Mouse (Mus musculus) forebrain, postnatal 0 days (tissue): Measurements from ENCODE around the gene Zfp266. TPM values are rescaled to one million over a fixed set of nuclear protein-coding genes. Genes with fewer than 3 reads are reported as not detected.

Experiments
- ATAC-seq: fragments of 200-750 bp; cut with Nextera tagmentation; 2 replicates; pipeline ENCODE4 v1.8.0; 2017; ENCODE audit warnings: mild to moderate bottlenecking, moderate library complexity
- DNase-seq: peaks from one replicate; pipeline ENCODE4 v3.0.0-alpha.2; 2015
- H3K27ac ChIP-seq: fragments of 300-500 bp; sonication (generic); 2 replicates; pipeline ENCODE4 v1.5.1; 2014; ENCODE audit warnings: low read depth, mild to moderate bottlenecking, antibody characterized with exemption, low read length, moderate library complexity, mixed read lengths
- H3K27me3 ChIP-seq: fragments of 300-500 bp; sonication (generic); 2 replicates; pipeline ENCODE4 v1.6.1; 2014; ENCODE audit warnings: mild to moderate bottlenecking, low read length, mixed read lengths; ENCODE audit not compliant: insufficient read depth
- H3K36me3 ChIP-seq: fragments of 300-500 bp; sonication (generic); 2 replicates; pipeline ENCODE4 v1.6.1; 2014; ENCODE audit warnings: mild to moderate bottlenecking, moderate library complexity; ENCODE audit not compliant: insufficient read depth
- H3K4me1 ChIP-seq: fragments of 300-500 bp; sonication (generic); 2 replicates; pipeline ENCODE4 v1.6.1; 2014; ENCODE audit warnings: antibody characterized with exemption; ENCODE audit not compliant: insufficient read depth
- H3K4me2 ChIP-seq: fragments of 300-500 bp; sonication (generic); 2 replicates; pipeline ENCODE4 v1.6.1; 2014; ENCODE audit warnings: low read depth, mild to moderate bottlenecking, moderate library complexity
- H3K4me3 ChIP-seq: fragments of 300-500 bp; sonication (generic); 2 replicates; pipeline ENCODE4 v1.5.1; 2014; ENCODE audit warnings: low read depth, low read length, mixed read lengths
- H3K9ac ChIP-seq: fragments of 300-500 bp; sonication (generic); 2 replicates; pipeline ENCODE4 v1.6.1; 2014; ENCODE audit warnings: mild to moderate bottlenecking
- H3K9me3 ChIP-seq: fragments of 300-500 bp; sonication (generic); 2 replicates; pipeline ENCODE4 v1.6.1; 2016; ENCODE audit warnings: low read length
- CTCF ChIP-seq: sonication (generic); IDR thresholded peaks from 2 replicates; pipeline ENCODE4 v1.5.1; 2016; ENCODE audit warnings: antibody characterized with exemption, control low read depth, low read depth
- WGBS: fragments of 180-500 bp; shearing (Covaris S2); extraction: QIAGEN DNeasy Blood & Tissue Kit; methylation state at CpG from one replicate; pipeline ENCODE4 v1.1.7; 2014; 5-methylcytosine and 5-hydroxymethylcytosine counted together
- polyA plus RNA-seq: library from polyadenylated mRNA; unstranded; fragments of >200 nt; fragmentation: Nextera tagmentation; extraction: Ambion mirVana; gene quantifications from 2 replicates; pipeline ENCODE4 v1.2.1, GENCODE M21; 2015
- total RNA-seq: library from RNA; depleted of rRNA; stranded (reverse); fragments of >200 nt; gene quantifications from 2 replicates; pipeline ENCODE4 v1.2.3, GENCODE M21; 2014

Zfp266 gene
- total and polyA plus RNA-seq, 2 experiments from 2014 or later, result 57.1 to 156 TPM

DNA sequence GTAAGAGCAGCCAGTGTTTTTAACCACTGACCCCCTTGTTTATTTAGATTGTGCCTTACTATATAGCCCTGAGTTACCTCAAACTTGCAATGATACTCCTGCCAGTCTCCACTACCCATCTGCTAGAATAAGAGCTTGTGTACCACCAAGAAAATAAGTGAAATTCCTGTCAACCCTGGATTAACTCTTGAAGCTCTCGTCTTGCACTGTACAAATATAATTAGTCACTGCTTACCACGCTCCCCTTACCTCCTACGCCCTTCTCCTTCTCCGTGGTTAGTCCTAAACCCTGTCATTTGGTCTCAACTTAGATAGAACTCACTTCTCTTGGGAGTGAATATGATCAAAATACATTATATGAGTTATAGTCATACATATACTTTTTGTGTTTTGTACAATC, 2.5 kb downstream of the Zfp266 start:
- H3K27ac ChIP-seq, result no peak overlapping the region
- no peak for ATAC-seq
- no peak for DNase-seq
- no peak overlapping the region for H3K9ac ChIP-seq
- no peak for TF ChIP-seq CTCF
- no peak overlapping the region for H3K4me3 ChIP-seq
- peaks cover 26% of the 10 kb centered on the region for H3K36me3 ChIP-seq
- H3K4me2 ChIP-seq, result no peak overlapping the region; the same call in 1 of the 2 replicates
- H3K27me3 ChIP-seq, result no peaks in the 10 kb centered on the region
- peaks cover 26% of the 10 kb centered on the region for H3K4me1 ChIP-seq
- WGBS, result 86% methylated on average over 4 of the region's 4 CpGs
- no peaks in the 10 kb centered on the region for H3K9me3 ChIP-seq

DNA sequence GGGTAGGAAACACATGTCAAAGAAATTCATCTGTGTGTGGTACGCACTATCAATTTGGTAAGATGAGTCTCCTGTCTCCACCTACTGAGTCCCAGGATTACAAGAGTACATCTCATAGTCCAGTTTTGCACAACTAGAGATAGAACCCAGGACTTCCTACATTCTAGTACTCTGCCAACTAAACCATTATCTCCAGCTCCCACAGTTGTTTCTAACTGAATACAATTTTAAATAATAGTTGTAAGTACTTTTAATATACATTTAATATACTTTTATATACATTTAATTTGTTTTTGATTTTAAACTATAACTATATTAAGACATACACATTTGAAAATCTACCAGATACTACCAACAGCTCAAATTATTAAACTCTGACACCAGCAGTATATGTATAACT, 3.5 kb downstream of the Zfp266 start:
- Histone ChIP-seq H3K4me3 (no peak overlapping the region), H3K4me2 (no peak overlapping the region), H3K27me3 (no peaks in the 10 kb centered on the region), H3K9me3 (no peaks in the 10 kb centered on the region), H3K9ac (no peak overlapping the region), H3K4me1 (peaks cover 26% of the 10 kb centered on the region), H3K27ac (no peak overlapping the region), H3K36me3 (peaks cover 29% of the 10 kb centered on the region)
- WGBS, result 95% methylated on average over 1 of the region's 1 CpGs
- TF ChIP-seq CTCF, result no peak
- ATAC-seq (no peak), DNase-seq (no peak)

DNA sequence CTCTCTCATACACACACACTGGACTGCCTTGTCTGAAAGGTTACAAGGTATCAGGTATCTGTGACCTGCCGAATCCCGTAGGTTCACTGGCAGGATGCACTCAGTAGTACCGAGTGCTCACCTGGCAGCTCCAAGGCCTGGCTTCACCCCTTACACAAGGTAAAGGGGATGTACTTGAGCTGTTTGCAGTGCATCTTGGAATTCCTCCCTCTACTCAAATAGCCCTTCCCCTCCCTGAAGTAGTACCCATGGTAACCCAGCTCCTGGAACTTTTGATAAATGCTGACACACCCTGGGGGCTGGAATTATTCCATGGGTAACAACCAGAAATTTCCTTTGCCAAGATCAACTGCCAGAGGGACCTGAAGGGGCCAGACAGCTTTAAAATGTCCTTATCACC, 7.2 kb downstream of the Zfp266 start:
- Histone ChIP-seq H3K4me3 (no peak overlapping the region), H3K9ac (no peak overlapping the region), H3K4me1 (peaks cover 10% of the 10 kb centered on the region), H3K27ac (no peak overlapping the region), H3K36me3 (peaks cover 35% of the 10 kb centered on the region), H3K9me3 (no peaks in the 10 kb centered on the region), H3K27me3 (no peaks in the 10 kb centered on the region), H3K4me2 (no peak overlapping the region)
- TF ChIP-seq CTCF, result no peak
- 94% methylated on average over 3 of the region's 3 CpGs for WGBS
- no peak for DNase-seq
- no peak for ATAC-seq

DNA sequence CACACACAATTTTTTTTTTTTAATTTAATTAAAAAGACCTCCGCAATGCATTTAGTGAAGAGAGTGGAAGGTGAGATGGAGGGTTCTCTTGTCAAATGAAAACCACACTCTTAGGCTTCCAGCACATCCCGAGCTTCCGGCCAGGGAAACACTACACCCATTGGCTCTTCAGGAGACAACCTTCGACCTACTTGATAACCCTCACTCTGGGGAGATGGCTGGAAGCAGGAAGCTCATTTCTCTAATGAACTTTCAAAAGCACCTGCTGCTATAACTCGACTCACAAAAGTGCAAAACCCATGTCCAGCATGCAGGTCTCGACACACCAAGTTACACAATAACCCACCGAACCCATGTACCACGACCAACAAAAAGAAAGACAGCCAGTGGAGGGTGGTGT, 8.5 kb downstream of the Zfp266 start:
- Histone ChIP-seq H3K4me2 (no peak overlapping the region), H3K27me3 (no peaks in the 10 kb centered on the region), H3K4me3 (no peak overlapping the region), H3K9me3 (no peaks in the 10 kb centered on the region), H3K4me1 (no peaks in the 10 kb centered on the region), H3K36me3 (peaks cover 31% of the 10 kb centered on the region), H3K27ac (no peak overlapping the region), H3K9ac (no peak overlapping the region)
- DNase-seq, result no peak
- WGBS, result 88% methylated on average over 8 of the region's 8 CpGs
- ATAC-seq, result no peak
- TF ChIP-seq CTCF, result no peak

DNA sequence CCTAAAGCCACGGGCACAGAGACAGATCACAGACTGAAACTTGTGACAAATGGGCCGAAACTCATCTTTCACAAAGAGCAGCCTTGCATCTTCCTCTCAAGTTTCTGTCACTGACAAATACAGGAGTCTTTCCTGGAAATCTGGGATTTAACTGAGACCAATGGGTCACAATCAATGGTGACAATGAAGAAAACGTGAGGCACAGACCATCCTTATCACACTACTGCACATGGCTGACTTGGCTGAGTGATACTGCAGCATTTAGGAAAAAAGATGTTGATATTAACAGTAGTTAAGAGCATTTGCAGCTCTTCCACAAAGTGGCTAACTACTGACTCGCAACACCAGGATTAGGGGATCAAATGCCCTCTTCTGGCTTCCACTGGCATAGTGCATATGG, 9.6 kb downstream of the Zfp266 start:
- no peak for TF ChIP-seq CTCF
- no peak overlapping the region for H3K4me3 ChIP-seq
- WGBS, result 86% methylated on average over 4 of the region's 4 CpGs
- H3K27ac ChIP-seq, result no peak overlapping the region
- H3K9ac ChIP-seq, result no peak overlapping the region
- H3K27me3 ChIP-seq, result no peaks in the 10 kb centered on the region
- H3K9me3 ChIP-seq, result no peaks in the 10 kb centered on the region
- ATAC-seq (no peak), DNase-seq (no peak)
- no peak overlapping the region for H3K4me2 ChIP-seq
- H3K36me3 ChIP-seq, result peaks cover 40% of the 10 kb centered on the region
- no peaks in the 10 kb centered on the region for H3K4me1 ChIP-seq

DNA sequence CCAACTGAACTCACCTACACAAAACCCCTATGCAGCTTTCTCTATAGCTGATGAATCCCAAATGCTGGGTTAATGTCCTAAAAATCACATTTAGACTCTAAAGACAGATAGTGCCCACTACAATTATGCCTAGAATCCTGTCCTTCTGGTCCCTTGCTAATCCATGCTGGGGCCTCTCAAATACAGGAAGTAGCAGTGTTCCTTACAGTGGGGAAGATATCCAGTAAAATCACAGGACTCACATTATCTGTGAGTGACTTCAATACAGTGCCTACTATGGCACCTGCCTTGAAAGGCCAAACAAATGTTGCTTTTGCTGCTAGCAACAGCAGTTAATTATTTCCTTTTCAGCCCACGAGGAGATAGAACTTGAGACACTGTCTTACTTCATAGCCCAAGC, 10.9 kb downstream of the Zfp266 start:
- no peaks in the 10 kb centered on the region for H3K9me3 ChIP-seq
- WGBS, result 58% methylated on average over 1 of the region's 1 CpGs
- DNase-seq (no peak), ATAC-seq (no peak)
- no peak overlapping the region for H3K4me3 ChIP-seq
- no peak overlapping the region for H3K27ac ChIP-seq
- no peaks in the 10 kb centered on the region for H3K4me1 ChIP-seq
- no peak overlapping the region for H3K9ac ChIP-seq
- no peaks in the 10 kb centered on the region for H3K27me3 ChIP-seq
- peaks cover 43% of the 10 kb centered on the region for H3K36me3 ChIP-seq
- no peak for TF ChIP-seq CTCF
- no peak overlapping the region for H3K4me2 ChIP-seq

DNA sequence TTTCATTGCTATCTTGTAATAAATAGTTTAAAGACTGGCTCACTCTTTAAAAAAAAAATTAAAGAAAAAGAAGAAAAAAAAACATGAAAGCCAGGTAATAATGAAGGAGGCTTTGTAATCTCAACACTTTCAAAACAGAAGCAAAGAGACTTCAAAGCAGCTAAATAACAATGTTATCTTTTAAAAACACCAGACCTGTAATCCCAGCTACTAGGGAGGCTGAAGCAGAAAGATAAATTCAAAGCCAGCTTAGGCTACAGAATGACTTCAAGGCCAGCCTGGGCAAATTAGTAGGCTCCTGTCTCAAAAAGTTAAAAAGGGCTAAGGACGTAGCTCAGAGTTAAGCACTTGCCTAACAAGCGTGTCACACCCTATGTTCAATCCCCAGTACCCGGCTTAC, 11.5 kb downstream of the Zfp266 start:
- Histone ChIP-seq H3K4me1 (no peaks in the 10 kb centered on the region), H3K4me2 (no peak overlapping the region), H3K4me3 (no peak overlapping the region), H3K27me3 (no peaks in the 10 kb centered on the region), H3K9me3 (no peaks in the 10 kb centered on the region), H3K27ac (no peak overlapping the region), H3K9ac (no peak overlapping the region), H3K36me3 (peaks cover 43% of the 10 kb centered on the region)
- TF ChIP-seq CTCF, result no peak
- DNase-seq (no peak), ATAC-seq (no peak)
- WGBS, result 75% methylated on average over 3 of the region's 3 CpGs

DNA sequence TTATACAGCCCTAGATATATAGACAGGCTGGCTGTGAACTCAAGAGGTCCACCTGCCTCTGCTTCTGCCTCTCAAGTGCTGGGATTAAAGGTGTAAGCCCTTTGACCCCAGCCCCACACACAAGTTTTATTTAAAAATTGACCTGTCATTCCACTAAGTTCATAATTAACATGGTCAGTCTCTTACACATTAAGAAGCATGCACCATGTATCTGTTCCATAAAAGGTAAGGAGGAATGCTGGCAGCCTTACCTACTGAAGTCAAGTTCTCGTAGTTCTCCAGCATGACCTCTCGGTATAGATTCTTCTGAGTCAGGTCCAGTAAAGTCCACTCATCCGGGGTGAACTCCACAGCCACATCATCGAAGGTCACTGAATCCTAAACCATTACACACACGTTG, 16.4 kb downstream of the Zfp266 start:
- no peak overlapping the region for H3K4me3 ChIP-seq
- no peak for TF ChIP-seq CTCF
- peaks cover 69% of the 10 kb centered on the region for H3K36me3 ChIP-seq
- DNase-seq, result no peak
- ATAC-seq, result no peak
- no peak overlapping the region for H3K9ac ChIP-seq
- H3K4me1 ChIP-seq, result no peaks in the 10 kb centered on the region
- no peak overlapping the region for H3K4me2 ChIP-seq
- no peaks in the 10 kb centered on the region for H3K27me3 ChIP-seq
- no peaks in the 10 kb centered on the region for H3K9me3 ChIP-seq
- WGBS, result 94% methylated on average over 5 of the region's 5 CpGs
- H3K27ac ChIP-seq, result no peak overlapping the region
